Mouse (Mus musculus) skeletal muscle tissue, adult 2 months (tissue): ENCODE measurements around the gene Prp2.
"Not testable (repeated sequence)": the region's sequence is repeated elsewhere in the genome, so short reads cannot be mapped to it uniquely, and the experiment has no call there.

ENCODE experiments used
- DNase-seq: peaks from one replicate; pipeline ENCODE4 v3.0.0-alpha.2; 2012; ENCODE audit warnings: low read depth, low spot score

Gene Prp2

DNA sequence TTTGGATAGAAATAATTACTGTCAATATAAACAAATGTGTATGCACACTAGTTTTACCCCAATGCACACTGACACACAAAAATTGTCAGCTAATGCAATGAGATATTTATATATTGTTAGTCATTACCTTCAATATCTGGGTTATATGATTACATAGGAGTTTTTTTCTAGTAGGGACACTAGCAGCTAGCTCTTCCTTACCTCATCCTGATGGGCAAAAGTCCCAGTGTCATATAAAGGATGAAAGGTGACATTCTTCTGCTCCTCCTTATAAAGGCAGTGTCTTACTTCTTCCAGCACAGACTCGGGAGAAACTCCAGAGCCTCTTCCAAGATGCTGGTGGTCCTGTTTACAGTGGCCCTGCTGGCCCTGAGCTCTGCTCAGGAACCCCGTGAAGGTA is at the start of gene Prp2:
TSS of gene Prp2 (plus strand) at position 301 of the 400 bp plus-strand sequence.
- DNase-seq, result not testable (repeated sequence)

DNA sequence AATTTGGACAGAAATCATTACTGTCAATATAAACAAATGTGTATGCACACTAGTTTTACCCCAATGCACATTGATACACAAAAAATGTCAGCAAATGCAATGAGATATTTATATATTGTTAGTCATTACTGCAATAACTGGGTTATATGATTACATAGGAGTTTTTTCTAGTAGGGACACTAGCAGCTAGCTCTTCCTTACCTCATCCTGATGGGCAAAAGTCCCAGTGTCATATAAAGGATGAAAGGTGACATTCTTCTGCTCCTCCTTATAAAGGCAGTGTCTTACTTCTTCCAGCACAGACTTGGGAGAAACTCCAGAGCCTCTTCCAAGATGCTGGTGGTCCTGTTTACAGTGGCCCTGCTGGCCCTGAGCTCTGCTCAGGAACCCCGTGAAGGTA is 26.2 kb upstream of the Prp2 start, which contains the start of gene Prh1:
TSS of gene Prh1 (plus strand) at position 301 of the 400 bp plus-strand sequence.
- DNase-seq, result not testable (repeated sequence)

DNA sequence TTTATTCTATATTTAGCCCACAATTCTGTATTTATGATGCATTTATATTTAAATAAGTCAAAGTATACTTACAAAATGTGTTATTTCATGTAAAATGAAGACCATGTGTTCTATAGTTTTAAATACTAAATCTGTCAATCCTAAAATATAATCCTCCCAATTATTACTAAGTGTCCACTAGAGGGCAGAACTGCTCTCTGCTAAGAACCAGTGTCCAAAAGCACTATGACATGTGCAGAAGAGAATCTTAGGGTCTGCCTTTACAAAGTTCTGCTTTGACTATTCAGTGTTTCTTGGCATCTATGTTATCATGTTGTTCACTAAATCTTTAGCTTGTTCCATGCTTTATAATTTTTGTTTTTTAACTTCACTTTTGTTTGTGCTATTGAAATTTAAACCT is 53.7 kb downstream of the Prp2 start:
- no peak for DNase-seq
